In genomic region chr2:72800696-72801095, GRCm38 (mm10) we compare ENCODE assay signal across 27 mouse cellular contexts.
DNase-seq lines count a peak whose midpoint lies in the region; ATAC-seq and TF ChIP-seq lines count a peak whose summit lies in the region.
"Had no signal": no experiment of that assay in that cellular context is flagged by ENCODE, and none has a peak within 500 bp of the region (broad histone marks: within the 10 kb centered on the region; RNA-seq: fewer than 3 reads in every experiment).

No protein-coding gene starts in this region.

- no peak overlapping the region for H3K9ac ChIP-seq in liver, embryonic 14.5 days (replicated peaks)
- H3K9ac ChIP-seq: embryonic facial prominence, embryonic 12.5 days; heart, embryonic 12.5 days; hindbrain, embryonic 15.5 days; kidney, embryonic 15.5 days; midbrain, embryonic 13.5 days; neural tube, embryonic 15.5 days had no signal

- H3K9me3 ChIP-seq in liver, embryonic 14.5 days (ENCODE audit: control insufficient read depth, low read length), result no peaks in the 10 kb centered on the region
- H3K9me3 ChIP-seq: embryonic facial prominence, embryonic 12.5 days; hindbrain, embryonic 15.5 days; kidney, embryonic 15.5 days; midbrain, embryonic 13.5 days; neural tube, embryonic 15.5 days had no signal

- H3K27ac ChIP-seq in liver, embryonic 14.5 days, result no peak overlapping the region
- H3K27ac ChIP-seq: embryonic facial prominence, embryonic 12.5 days; gastrocnemius, adult 2 months; heart, adult 2 months; hindbrain, embryonic 15.5 days; kidney, embryonic 15.5 days; midbrain, embryonic 13.5 days; neural tube, embryonic 15.5 days had no signal

- intact Hi-C loops in heart, postnatal 36 days (cut with DNase I), result no loop called here

- no peak for TF ChIP-seq EP300 in liver, embryonic 14.5 days (IDR thresholded peaks at IDR 0.05; ENCODE audit: low read depth)

- ATAC-seq in liver, embryonic 14.5 days (ENCODE audit: insufficient read depth), result peak; percentile 62; the same call in 1 of the 2 replicates
- ATAC-seq: forebrain, embryonic 14.5 days; inflammation-experienced regulatory T-cells, adult 6 months; midbrain, embryonic 13.5 days had no signal

- no peak for TF ChIP-seq CTCF in liver, embryonic 14.5 days (IDR thresholded peaks at IDR 0.05; ENCODE audit: low read depth)

- WGBS in liver, embryonic 14.5 days (ENCODE audit: insufficient replicate concordance), result 31% methylated on average over 7 of the region's 7 CpGs

- DNase-seq in heart, adult 11 months, result peak; percentile 68
- DNase-seq in heart, postnatal 36 days, result no peak
- DNase-seq in c-Kit-positive CD71-positive TER-119-positive erythroid progenitor cells, embryonic 14.5 days (ENCODE audit: low spot score), result peak; percentile 50
- DNase-seq in liver, embryonic 14.5 days (ENCODE audit: low read depth in 3 of 3, low spot score in 3 of 3), result peak in 2 of 3 experiments; percentile 18 to 22
- DNase-seq in frontal cortex, postnatal 14 days (ENCODE audit: low spot score in 2 of 2), result no peak
- DNase-seq in spleen, postnatal 14 days (ENCODE audit: low spot score in 2 of 2), result no peak
- no peak for DNase-seq in lung, postnatal 36 days
- DNase-seq: adrenal gland, adult 8-10 months; cerebellum, adult 11 months; cerebellum, adult 9-10 months; cerebellum, postnatal 36 days; gastrocnemius, adult 2 months; gastrocnemius, postnatal 36 days; heart, adult 2 months; kidney, adult 11 months; layer of hippocampus, postnatal 36 days; lung, postnatal 4 days; right cerebral cortex, postnatal 25 days; thymus, postnatal 14 days had no signal

- H3K27me3 ChIP-seq in liver, embryonic 14.5 days (ENCODE audit: control insufficient read depth, insufficient read depth, low read length), result no peaks in the 10 kb centered on the region
- H3K27me3 ChIP-seq: embryonic facial prominence, embryonic 12.5 days; heart, embryonic 12.5 days; hindbrain, embryonic 15.5 days; kidney, embryonic 15.5 days; midbrain, embryonic 13.5 days; neural tube, embryonic 15.5 days had no signal

- H3K4me3 ChIP-seq in liver, embryonic 14.5 days (ENCODE audit: insufficient read depth in 1 of 2, low read depth in 2 of 2, low read length in 2 of 2), result no peak overlapping the region
- H3K4me3 ChIP-seq: embryonic facial prominence, embryonic 12.5 days; gastrocnemius, adult 2 months; heart, adult 2 months; heart, embryonic 12.5 days; hindbrain, embryonic 15.5 days; kidney, embryonic 15.5 days; midbrain, embryonic 13.5 days; neural tube, embryonic 15.5 days had no signal

- no peak overlapping the region for H3K4me2 ChIP-seq in liver, embryonic 14.5 days (ENCODE audit: low read depth)
- H3K4me2 ChIP-seq: embryonic facial prominence, embryonic 12.5 days; heart, embryonic 12.5 days; hindbrain, embryonic 15.5 days; kidney, embryonic 15.5 days; midbrain, embryonic 13.5 days; neural tube, embryonic 15.5 days had no signal

- H3K36me3 ChIP-seq in liver, embryonic 14.5 days (replicated peaks; ENCODE audit: control insufficient read depth, insufficient read depth, low read depth), result no peaks in the 10 kb centered on the region
- H3K36me3 ChIP-seq: embryonic facial prominence, embryonic 12.5 days; heart, embryonic 12.5 days; hindbrain, embryonic 15.5 days; kidney, embryonic 15.5 days; midbrain, embryonic 13.5 days; neural tube, embryonic 15.5 days had no signal

- H3K4me1 ChIP-seq in liver, embryonic 14.5 days (replicated peaks; ENCODE audit: control insufficient read depth in 2 of 2, insufficient read depth in 2 of 2, low read length in 1 of 2), result peaks cover 4 to 6% of the 10 kb centered on the region in 2 experiments; a peak in 3 of 4 replicates
- H3K4me1 ChIP-seq: embryonic facial prominence, embryonic 12.5 days; heart, embryonic 12.5 days; hindbrain, embryonic 15.5 days; kidney, embryonic 15.5 days; midbrain, embryonic 13.5 days; neural tube, embryonic 15.5 days had no signal

Comparison
In these comparisons a context has a peak if more than half of its experiments do, and no peak if none do; other contexts are left out.
1. DNase-seq: peak in heart, adult 11 months (single experiment), c-Kit-positive CD71-positive TER-119-positive erythroid progenitor cells, embryonic 14.5 days (single experiment) and liver, embryonic 14.5 days (2 of 3); none in heart, postnatal 36 days (0 of 2), frontal cortex, postnatal 14 days (0 of 2), spleen, postnatal 14 days (0 of 2) and lung, postnatal 36 days (single experiment).